Mouse (Mus musculus) hindbrain, embryonic 11.5 days (tissue): ENCODE results near the gene Apof. TPM values are rescaled to one million over a fixed set of nuclear protein-coding genes. Genes with fewer than 3 reads are reported as not detected.

ENCODE experiments used
- ATAC-seq: fragments of 200-750 bp; cut with Nextera tagmentation; 2 replicates; pipeline ENCODE4 v1.8.0; 2017; ENCODE audit warnings: mild to moderate bottlenecking, moderate TSS enrichment, moderate library complexity; ENCODE audit not compliant: low FRiP score
- DNase-seq: peaks from one replicate; pipeline ENCODE4 v3.0.0-alpha.2; 2015; ENCODE audit warnings: low spot score
- H3K27ac ChIP-seq: fragments of 300-500 bp; sonication (generic); 2 replicates; pipeline ENCODE4 v1.5.1; 2014; ENCODE audit warnings: mild to moderate bottlenecking, low read depth, low read length
- H3K27me3 ChIP-seq: fragments of 300-500 bp; sonication (generic); 2 replicates; pipeline ENCODE4 v1.6.1; 2014; ENCODE audit warnings: mild to moderate bottlenecking, low read length, moderate library complexity, mixed read lengths; ENCODE audit not compliant: control insufficient read depth, insufficient read depth
- H3K36me3 ChIP-seq: fragments of 300-500 bp; sonication (generic); 2 replicates; pipeline ENCODE4 v1.6.1; 2014; ENCODE audit warnings: mild to moderate bottlenecking, low read length, moderate library complexity, mixed read lengths; ENCODE audit not compliant: control insufficient read depth, insufficient read depth
- H3K4me1 ChIP-seq: fragments of 300-500 bp; sonication (generic); replicated peaks from 2 replicates; pipeline ENCODE4 v1.6.1; 2014; ENCODE audit warnings: low read length, mixed read lengths; ENCODE audit not compliant: control insufficient read depth, insufficient read depth
- H3K4me2 ChIP-seq: fragments of 300-500 bp; sonication (generic); replicated peaks from 2 replicates; pipeline ENCODE4 v1.6.1; 2014; ENCODE audit warnings: mild to moderate bottlenecking, low read depth, low read length
- H3K4me3 ChIP-seq: fragments of 300-500 bp; sonication (generic); 2 replicates; pipeline ENCODE4 v1.5.1; 2014; ENCODE audit warnings: low read depth, low read length
- H3K9ac ChIP-seq: fragments of 300-500 bp; sonication (generic); 2 replicates; pipeline ENCODE4 v1.6.1; 2014; ENCODE audit warnings: low read depth, low read length
- H3K9me3 ChIP-seq: fragments of 300-500 bp; sonication (generic); 2 replicates; pipeline ENCODE4 v1.6.1; 2016; ENCODE audit warnings: low read length; ENCODE audit not compliant: control insufficient read depth
- WGBS: fragments of 180-500 bp; shearing (Covaris S2); extraction: QIAGEN DNeasy Blood & Tissue Kit; methylation state at CpG from one replicate; pipeline ENCODE4 v1.1.7; 2014; 5-methylcytosine and 5-hydroxymethylcytosine counted together
- polyA plus RNA-seq: library from polyadenylated mRNA; unstranded; fragments of >200 nt; fragmentation: Nextera tagmentation; extraction: Ambion mirVana; gene quantifications from 2 replicates; pipeline ENCODE4 v1.2.1, GENCODE M21; 2014

Apof gene
- not detected in 2 replicates for polyA plus RNA-seq

DNA sequence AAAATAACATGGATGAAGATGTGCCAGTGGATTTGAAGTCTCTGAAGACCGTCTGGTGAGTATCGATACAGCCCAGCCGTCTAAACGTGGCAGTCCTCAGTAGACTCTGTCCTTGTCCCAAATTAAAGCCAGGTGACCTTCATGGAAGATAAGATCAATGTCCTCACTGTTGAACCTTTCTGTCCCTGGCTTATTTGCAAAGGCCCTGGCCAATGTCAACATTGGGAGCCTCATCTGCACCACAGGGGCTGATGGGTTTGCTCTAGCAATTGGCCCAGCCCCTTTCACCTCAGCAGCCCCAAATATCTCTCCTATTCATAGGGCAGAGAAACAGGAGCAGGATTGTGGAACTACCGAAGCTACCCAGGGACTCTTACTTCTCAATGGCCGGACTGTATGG is at the start of gene Apof:
Apof (plus strand) TSS at position 301 of the 400 bp plus-strand sequence.
- H3K9ac ChIP-seq = no peak within 1 kb of the TSS
- no peaks in the 10 kb centered on the region for H3K36me3 ChIP-seq
- no peak for DNase-seq
- H3K9me3 ChIP-seq = no peaks in the 10 kb centered on the region
- no peak within 1 kb of the TSS for H3K4me2 ChIP-seq
- no peak within 1 kb of the TSS for H3K4me3 ChIP-seq
- no peaks in the 10 kb centered on the region for H3K27me3 ChIP-seq
- H3K27ac ChIP-seq = no peak within 1 kb of the TSS
- WGBS = 71% methylated on average over 6 of the region's 6 CpGs
- no peak for ATAC-seq
- H3K4me1 ChIP-seq = no peaks in the 10 kb centered on the region

DNA sequence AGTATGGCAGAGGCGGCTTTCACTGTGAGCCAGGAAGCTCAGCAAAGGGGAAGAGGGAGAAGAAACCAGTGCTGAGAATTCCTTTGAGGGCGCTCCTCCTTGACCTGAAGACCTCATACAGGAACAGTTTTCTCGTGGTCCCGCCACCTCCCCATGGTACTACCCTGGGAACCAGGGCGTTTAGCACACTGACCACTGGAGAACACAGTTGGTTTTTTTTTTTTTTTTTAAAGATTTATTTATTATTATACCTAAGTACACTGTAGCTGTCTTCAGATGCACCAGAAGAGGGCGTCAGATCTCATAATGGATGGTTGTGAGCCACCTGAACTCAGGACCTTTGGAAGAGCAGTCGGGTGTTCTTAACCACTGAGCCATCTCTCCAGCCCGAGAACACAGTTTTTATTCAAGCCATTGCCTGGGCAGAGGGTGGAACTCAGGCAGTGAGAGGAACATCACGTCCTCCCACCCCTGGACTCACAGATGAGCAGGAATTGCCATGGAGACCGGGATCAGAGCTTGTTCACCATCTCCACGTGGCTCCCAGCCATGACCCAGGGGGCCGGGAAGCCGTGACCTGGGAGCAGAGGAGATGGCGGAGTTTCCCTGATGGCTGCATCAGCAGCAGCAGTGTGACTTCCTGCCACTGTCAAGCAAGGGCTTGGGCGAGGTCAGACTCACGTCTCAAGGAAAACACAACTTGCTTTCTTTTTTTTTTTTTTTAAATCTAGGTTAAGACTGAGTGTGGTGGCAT is 46.8 kb upstream of the Apof start:
- H3K9ac ChIP-seq = no peak overlapping the region
- DNase-seq = no peak
- H3K4me1 ChIP-seq = no peaks in the 10 kb centered on the region
- H3K9me3 ChIP-seq = no peaks in the 10 kb centered on the region
- no peaks in the 10 kb centered on the region for H3K36me3 ChIP-seq
- H3K27me3 ChIP-seq = no peaks in the 10 kb centered on the region
- no peak overlapping the region for H3K4me2 ChIP-seq
- no peak overlapping the region for H3K27ac ChIP-seq
- no peak overlapping the region for H3K4me3 ChIP-seq
- 62% methylated on average over 16 of the region's 16 CpGs for WGBS
- no peak for ATAC-seq

DNA sequence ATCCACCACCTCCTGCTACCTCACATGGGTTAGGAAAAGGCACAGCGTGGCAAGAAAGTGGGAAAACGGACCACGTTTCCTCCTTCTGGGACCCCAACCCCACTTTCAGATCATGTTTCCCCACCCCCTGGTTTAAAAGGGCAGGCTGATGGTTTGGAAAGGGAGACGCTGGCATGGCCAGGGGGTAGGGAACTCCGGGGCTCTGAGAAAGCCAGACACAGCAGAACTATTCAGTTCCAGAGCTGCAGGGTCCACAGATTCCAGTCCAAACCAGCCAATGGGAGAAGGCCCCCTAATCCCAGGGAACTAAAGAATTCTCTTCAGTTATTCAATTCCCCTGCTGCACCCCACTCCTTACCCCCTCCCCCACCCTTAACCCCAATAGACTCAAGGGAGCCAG is 43.4 kb upstream of the Apof start:
- Histone ChIP-seq H3K27me3 (no peaks in the 10 kb centered on the region), H3K9ac (no peak overlapping the region), H3K4me2 (no peak overlapping the region), H3K4me3 (no peak overlapping the region), H3K27ac (no peak overlapping the region), H3K36me3 (no peaks in the 10 kb centered on the region), H3K4me1 (no peaks in the 10 kb centered on the region), H3K9me3 (no peaks in the 10 kb centered on the region)
- 50% methylated on average over 5 of the region's 5 CpGs for WGBS
- ATAC-seq = no peak
- no peak for DNase-seq

GRCm38 (mm10) chr10:128225538-128225937 is 42.9 kb upstream of the Apof start, which contains the start of gene Mip:
Mip (plus strand) TSS chr10:128225838.
- ATAC-seq = no peak
- Histone ChIP-seq H3K27ac (no peak within 1 kb of the TSS), H3K27me3 (no peaks in the 10 kb centered on the region), H3K9me3 (no peaks in the 10 kb centered on the region), H3K4me3 (no peak within 1 kb of the TSS), H3K4me2 (no peak within 1 kb of the TSS), H3K4me1 (no peaks in the 10 kb centered on the region), H3K36me3 (no peaks in the 10 kb centered on the region), H3K9ac (no peak within 1 kb of the TSS)
- 55% methylated on average over 4 of the region's 4 CpGs for WGBS
- DNase-seq = no peak

DNA sequence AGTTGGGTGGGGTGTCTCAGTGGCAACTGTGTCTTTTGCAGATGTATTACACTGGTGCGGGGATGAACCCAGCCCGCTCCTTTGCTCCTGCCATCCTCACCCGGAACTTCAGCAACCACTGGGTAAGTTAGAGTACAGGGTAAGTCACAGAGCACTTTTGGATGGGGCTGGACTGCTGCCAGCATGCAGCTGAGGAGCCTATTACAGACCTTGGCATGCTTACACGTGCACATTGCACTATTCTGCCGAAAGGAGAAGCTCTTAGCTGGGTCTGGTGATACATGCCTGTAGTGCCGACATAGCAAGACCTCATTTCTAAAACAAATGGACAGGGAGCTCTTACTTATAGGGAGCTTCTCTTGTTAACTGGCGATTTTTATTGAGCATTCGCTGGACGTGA is 40.9 kb upstream of the Apof start:
- no peak overlapping the region for H3K4me3 ChIP-seq
- H3K36me3 ChIP-seq = no peaks in the 10 kb centered on the region
- no peak for DNase-seq
- no peaks in the 10 kb centered on the region for H3K27me3 ChIP-seq
- no peak overlapping the region for H3K4me2 ChIP-seq
- H3K4me1 ChIP-seq = no peaks in the 10 kb centered on the region
- no peak overlapping the region for H3K27ac ChIP-seq
- H3K9ac ChIP-seq = no peak overlapping the region
- 89% methylated on average over 9 of the region's 9 CpGs for WGBS
- no peaks in the 10 kb centered on the region for H3K9me3 ChIP-seq
- ATAC-seq = no peak

- WGBS = 92% methylated on average over 8 of the region's 8 CpGs
- no peak for DNase-seq
Measured at GRCm38 (mm10) chr10:128228009-128228408, 40.5 kb upstream of the Apof start.

GRCm38 (mm10) chr10:128230582-128230981 is 37.9 kb upstream of the Apof start:
- WGBS = 82% methylated on average over 12 of the region's 12 CpGs
- no peak overlapping the region for H3K4me2 ChIP-seq
- no peaks in the 10 kb centered on the region for H3K27me3 ChIP-seq
- no peaks in the 10 kb centered on the region for H3K36me3 ChIP-seq
- ATAC-seq (no peak), DNase-seq (no peak)
- no peak overlapping the region for H3K4me3 ChIP-seq
- no peak overlapping the region for H3K27ac ChIP-seq
- H3K4me1 ChIP-seq = no peaks in the 10 kb centered on the region
- H3K9me3 ChIP-seq = no peaks in the 10 kb centered on the region
- H3K9ac ChIP-seq = no peak overlapping the region

More at GRCm38 (mm10) chr10:128228009-128228408, 40.5 kb upstream of the Apof start:
- Histone ChIP-seq H3K4me3 (no peak overlapping the region), H3K27ac (no peak overlapping the region), H3K4me2 (no peak overlapping the region), H3K4me1 (no peaks in the 10 kb centered on the region), H3K9me3 (no peaks in the 10 kb centered on the region), H3K27me3 (no peaks in the 10 kb centered on the region), H3K36me3 (no peaks in the 10 kb centered on the region), H3K9ac (no peak overlapping the region)
- no peak for ATAC-seq

DNA sequence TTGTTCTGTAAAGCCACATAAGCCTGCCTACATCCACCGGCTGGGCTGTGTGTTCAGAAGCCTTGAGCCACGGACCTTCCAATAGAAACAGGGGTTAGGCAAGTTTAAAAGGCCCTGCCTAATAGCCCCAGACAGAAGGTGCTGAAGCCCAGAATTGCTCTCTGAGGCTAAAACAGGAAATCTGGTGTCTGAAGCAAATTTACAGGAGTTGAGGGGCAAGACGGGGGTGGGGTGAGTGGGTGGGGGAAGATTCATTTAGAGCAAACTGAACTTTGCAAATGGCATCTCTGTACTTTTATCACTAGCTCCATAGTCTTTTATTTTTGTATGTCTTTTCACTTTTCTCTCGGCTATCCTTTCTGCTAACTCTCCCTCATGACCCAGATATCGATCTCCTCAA is 37.3 kb upstream of the Apof start:
- ATAC-seq = no peak
- H3K9ac ChIP-seq = peak overlapping the region; percentile 91; the same call in 1 of the 2 replicates
- DNase-seq = no peak
- WGBS = 27% methylated on average over 5 of the region's 5 CpGs
- no peaks in the 10 kb centered on the region for H3K36me3 ChIP-seq
- H3K4me1 ChIP-seq = no peaks in the 10 kb centered on the region
- peak overlapping the region; percentile 68 for H3K4me3 ChIP-seq
- H3K27me3 ChIP-seq = no peaks in the 10 kb centered on the region
- H3K9me3 ChIP-seq = no peaks in the 10 kb centered on the region
- H3K4me2 ChIP-seq = peak overlapping the region; percentile 65
- H3K27ac ChIP-seq = no peak overlapping the region
